Mouse (Mus musculus): Measurements from ENCODE around the gene Mrpl55. TPM values are rescaled to one million over a fixed set of nuclear protein-coding genes. Genes with fewer than 3 reads are reported as not detected.

Gene Mrpl55
- polyA plus RNA-seq, 1 experiment: 40.2 TPM

GRCm38 (mm10) chr11:59191231-59192058, 10.8 kb upstream of the Mrpl55 start:
- no peaks in the 10 kb centered on the region for H3K27me3 ChIP-seq (ENCODE audit: control insufficient read depth, insufficient read depth, low read length)
- peak overlapping the region; percentile 23; the same call in 1 of the 2 replicates for H3K27ac ChIP-seq (ENCODE audit: control insufficient read depth, insufficient read depth, low read length)
- DNase-seq: peak; percentile 89
- peaks cover 7% of the 10 kb centered on the region for H3K4me1 ChIP-seq (replicated peaks; ENCODE audit: control insufficient read depth, insufficient read depth, low read length)
- no peaks in the 10 kb centered on the region for H3K36me3 ChIP-seq (ENCODE audit: control insufficient read depth, insufficient read depth, low read length)
- under 1% methylated on average over 59 of the region's 59 CpGs for WGBS
- peak; percentile 87 for TF ChIP-seq POLR2A (IDR thresholded peaks at IDR 0.05; ENCODE audit: control insufficient read depth, extremely low read depth, insufficient read depth, low read length, poor library complexity)
- TF ChIP-seq CTCF (IDR thresholded peaks at IDR 0.05; ENCODE audit: borderline replicate concordance, control insufficient read depth, extremely low read depth, insufficient read depth, low read length, poor library complexity): no peak; the same call in 1 of the 2 replicates
- peak overlapping the region; percentile 71 for H3K4me3 ChIP-seq (ENCODE audit: control insufficient read depth, insufficient read depth, low read length)

GRCm38 (mm10) chr11:59192059-59192386, 10.3 kb upstream of the Mrpl55 start, which contains the start of gene Guk1:
Guk1 (minus strand) TSS chr11:59192212.
- no peak for DNase-seq
- peak within 1 kb of the TSS; percentile 30; the same call in 1 of the 2 replicates for H3K27ac ChIP-seq (ENCODE audit: control insufficient read depth, insufficient read depth, low read length)
- H3K27me3 ChIP-seq (ENCODE audit: control insufficient read depth, insufficient read depth, low read length): no peaks in the 10 kb centered on the region
- no peaks in the 10 kb centered on the region for H3K36me3 ChIP-seq (ENCODE audit: control insufficient read depth, insufficient read depth, low read length)
- 5% methylated on average over 16 of the region's 16 CpGs for WGBS
- TF ChIP-seq CTCF (IDR thresholded peaks at IDR 0.05; ENCODE audit: borderline replicate concordance, control insufficient read depth, extremely low read depth, insufficient read depth, low read length, poor library complexity) (no peak), POLR2A (IDR thresholded peaks at IDR 0.05; ENCODE audit: control insufficient read depth, extremely low read depth, insufficient read depth, low read length, poor library complexity) (no peak)
- peak within 1 kb of the TSS; percentile 71 for H3K4me3 ChIP-seq (ENCODE audit: control insufficient read depth, insufficient read depth, low read length)
- peaks cover 7% of the 10 kb centered on the region for H3K4me1 ChIP-seq (replicated peaks; ENCODE audit: control insufficient read depth, insufficient read depth, low read length)

DNA sequence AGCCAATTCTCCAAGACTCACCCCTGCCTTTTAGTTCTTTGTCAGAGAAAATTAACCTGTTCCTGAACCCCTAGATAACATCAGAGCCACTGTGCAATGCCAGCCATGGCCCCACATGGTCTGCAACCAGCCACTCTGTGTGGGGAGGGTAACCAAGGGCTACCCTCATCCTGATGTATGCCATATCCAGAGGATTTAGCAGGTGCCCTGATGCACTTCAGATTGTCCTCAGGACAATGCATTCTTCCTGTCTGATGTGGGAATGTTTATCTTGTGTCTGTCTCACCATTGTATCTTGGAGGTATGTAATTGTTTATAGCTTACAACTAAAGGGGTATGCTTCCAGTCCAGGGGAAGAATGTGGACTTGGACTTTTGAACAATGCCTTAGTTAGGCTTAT, 6.1 kb upstream of the Mrpl55 start:
- no peak overlapping the region for H3K27ac ChIP-seq (ENCODE audit: control insufficient read depth, insufficient read depth, low read length)
- peaks cover 5% of the 10 kb centered on the region for H3K4me1 ChIP-seq (replicated peaks; ENCODE audit: control insufficient read depth, insufficient read depth, low read length)
- TF ChIP-seq POLR2A (IDR thresholded peaks at IDR 0.05; ENCODE audit: control insufficient read depth, extremely low read depth, insufficient read depth, low read length, poor library complexity): no peak
- TF ChIP-seq CTCF (IDR thresholded peaks at IDR 0.05; ENCODE audit: borderline replicate concordance, control insufficient read depth, extremely low read depth, insufficient read depth, low read length, poor library complexity): no peak
- no peaks in the 10 kb centered on the region for H3K36me3 ChIP-seq (ENCODE audit: control insufficient read depth, insufficient read depth, low read length)
- DNase-seq: no peak
- H3K4me3 ChIP-seq (ENCODE audit: control insufficient read depth, insufficient read depth, low read length): no peak overlapping the region
- H3K27me3 ChIP-seq (ENCODE audit: control insufficient read depth, insufficient read depth, low read length): no peaks in the 10 kb centered on the region

- Histone ChIP-seq H3K27me3 (ENCODE audit: control insufficient read depth, insufficient read depth, low read length) (no peaks in the 10 kb centered on the region), H3K27ac (ENCODE audit: control insufficient read depth, insufficient read depth, low read length) (peak overlapping the region; percentile 45; the same call in 1 of the 2 replicates), H3K4me3 (ENCODE audit: control insufficient read depth, insufficient read depth, low read length) (peak overlapping the region; percentile 64), H3K4me1 (replicated peaks; ENCODE audit: control insufficient read depth, insufficient read depth, low read length) (peaks cover 13% of the 10 kb centered on the region), H3K36me3 (ENCODE audit: control insufficient read depth, insufficient read depth, low read length) (no peaks in the 10 kb centered on the region)
- WGBS: 18% methylated on average over 16 of the region's 16 CpGs
- no peak for DNase-seq
- TF ChIP-seq CTCF (IDR thresholded peaks at IDR 0.05; ENCODE audit: borderline replicate concordance, control insufficient read depth, extremely low read depth, insufficient read depth, low read length, poor library complexity) (no peak), POLR2A (IDR thresholded peaks at IDR 0.05; ENCODE audit: control insufficient read depth, extremely low read depth, insufficient read depth, low read length, poor library complexity) (no peak)
These were observed 877 bp upstream of the Mrpl55 start for GRCm38 (mm10) chr11:59201216-59202002.

- Histone ChIP-seq H3K4me1 (replicated peaks; ENCODE audit: control insufficient read depth, insufficient read depth, low read length) (peaks cover 19% of the 10 kb centered on the region), H3K36me3 (ENCODE audit: control insufficient read depth, insufficient read depth, low read length) (peaks cover 14% of the 10 kb centered on the region), H3K27ac (ENCODE audit: control insufficient read depth, insufficient read depth, low read length) (peak within 1 kb of the TSS; percentile 3; the same call in 1 of the 2 replicates), H3K27me3 (ENCODE audit: control insufficient read depth, insufficient read depth, low read length) (no peaks in the 10 kb centered on the region), H3K4me3 (ENCODE audit: control insufficient read depth, insufficient read depth, low read length) (peak within 1 kb of the TSS; percentile 70)
- under 1% methylated on average over 67 of the region's 67 CpGs for WGBS
- peak; percentile 90 for DNase-seq
- TF ChIP-seq CTCF (IDR thresholded peaks at IDR 0.05; ENCODE audit: borderline replicate concordance, control insufficient read depth, extremely low read depth, insufficient read depth, low read length, poor library complexity) (no peak), POLR2A (IDR thresholded peaks at IDR 0.05; ENCODE audit: control insufficient read depth, extremely low read depth, insufficient read depth, low read length, poor library complexity) (peak; percentile 73)
These were observed 6.0 kb downstream of the Mrpl55 start, which contains the start of gene 2310033P09Rik for GRCm38 (mm10) chr11:59208153-59208831. 2310033P09Rik (plus strand) TSS chr11:59208321.

GRCm38 (mm10) chr11:59209003-59209441, 6.7 kb downstream of the Mrpl55 start:
- Histone ChIP-seq H3K36me3 (ENCODE audit: control insufficient read depth, insufficient read depth, low read length) (peaks cover 14% of the 10 kb centered on the region), H3K27ac (ENCODE audit: control insufficient read depth, insufficient read depth, low read length) (no peak overlapping the region), H3K4me1 (replicated peaks; ENCODE audit: control insufficient read depth, insufficient read depth, low read length) (peaks cover 19% of the 10 kb centered on the region), H3K4me3 (ENCODE audit: control insufficient read depth, insufficient read depth, low read length) (peak overlapping the region; percentile 70), H3K27me3 (ENCODE audit: control insufficient read depth, insufficient read depth, low read length) (no peaks in the 10 kb centered on the region)
- DNase-seq: peak; percentile 51
- 30% methylated on average over 18 of the region's 18 CpGs for WGBS
- TF ChIP-seq CTCF (IDR thresholded peaks at IDR 0.05; ENCODE audit: borderline replicate concordance, control insufficient read depth, extremely low read depth, insufficient read depth, low read length, poor library complexity) (no peak), POLR2A (IDR thresholded peaks at IDR 0.05; ENCODE audit: control insufficient read depth, extremely low read depth, insufficient read depth, low read length, poor library complexity) (no peak)
